Mouse (Mus musculus) heart, adult 11 months (tissue): Measurements from ENCODE around the gene Bicral.

Source experiments
- DNase-seq: peaks from one replicate; pipeline ENCODE4 v3.0.0; 2022

Gene Bicral

GRCm38 (mm10) chr17:46857903-46858748 is at the start of gene Bicral:
TSS of gene Bicral (minus strand) at chr17:46858482.
- peak; percentile 99 for DNase-seq

GRCm38 (mm10) chr17:46903876-46904490 is 45.7 kb upstream of the Bicral start:
- peak; percentile 96 for DNase-seq

GRCm38 (mm10) chr17:46900941-46901340 is 42.7 kb upstream of the Bicral start:
- DNase-seq = no peak

GRCm38 (mm10) chr17:46897221-46897950 is 39.1 kb upstream of the Bicral start:
- DNase-seq = peak; percentile 93

GRCm38 (mm10) chr17:46895426-46895825 is 37.1 kb upstream of the Bicral start:
- peak; percentile 98 for DNase-seq

GRCm38 (mm10) chr17:46890843-46891594 is 32.7 kb upstream of the Bicral start:
- peak; percentile 96 for DNase-seq

GRCm38 (mm10) chr17:46890116-46890815 is 32.0 kb upstream of the Bicral start, which contains the start of gene Tbcc:
TSS of gene Tbcc (plus strand) at chr17:46890684.
- DNase-seq = peak; percentile 100

- peak; percentile 98 for DNase-seq
Observed at GRCm38 (mm10) chr17:46889450-46890084, 31.3 kb upstream of the Bicral start.

GRCm38 (mm10) chr17:46888511-46889212 is 30.4 kb upstream of the Bicral start:
- DNase-seq = peak; percentile 96

GRCm38 (mm10) chr17:46885910-46886643 is 27.8 kb upstream of the Bicral start:
- no peak for DNase-seq

- no peak for DNase-seq
Observed at GRCm38 (mm10) chr17:46885218-46885909, 27.1 kb upstream of the Bicral start.

- no peak for DNase-seq
Observed at GRCm38 (mm10) chr17:46884766-46885165, 26.5 kb upstream of the Bicral start.

- no peak for DNase-seq
Observed at GRCm38 (mm10) chr17:46883107-46883506, 24.8 kb upstream of the Bicral start.

GRCm38 (mm10) chr17:46881728-46882127 is 23.4 kb upstream of the Bicral start:
- no peak for DNase-seq

- DNase-seq = no peak
Observed at GRCm38 (mm10) chr17:46880322-46880721, 22.0 kb upstream of the Bicral start.

- DNase-seq = peak; percentile 99
Observed at GRCm38 (mm10) chr17:46879841-46880311, 21.6 kb upstream of the Bicral start.

GRCm38 (mm10) chr17:46877061-46877460 is 18.8 kb upstream of the Bicral start:
- no peak for DNase-seq

- DNase-seq = no peak
Observed at GRCm38 (mm10) chr17:46876371-46876950, 18.2 kb upstream of the Bicral start.

GRCm38 (mm10) chr17:46875626-46876025 is 17.3 kb upstream of the Bicral start:
- DNase-seq = no peak
